Mouse (Mus musculus): ENCODE data around the gene Prkca. TPM values are rescaled to one million over a fixed set of nuclear protein-coding genes. Genes with fewer than 3 reads are reported as not detected.

Prkca gene
- polyA plus RNA-seq, 1 experiment from 2014 or later = 5.4 TPM

GRCm38 (mm10) chr11:107992500-107992899, 351.2 kb downstream of the Prkca start:
- H3K9me3 ChIP-seq = no peaks in the 10 kb centered on the region
- no peak overlapping the region for H3K4me2 ChIP-seq (replicated peaks)
- H3K9ac ChIP-seq (replicated peaks) = 0 out of 2 replicates have a peak overlapping the region, but pooled peaks have one; percentile 6
- no peaks in the 10 kb centered on the region for H3K36me3 ChIP-seq
- peaks cover 7% of the 10 kb centered on the region; the same call in 1 of the 2 replicates for H3K27me3 ChIP-seq
- ATAC-seq (ENCODE audit: low FRiP score, low read depth) = no peak
- H3K27ac ChIP-seq (replicated peaks) = peak overlapping the region; percentile 25; the same call in 1 of the 2 replicates
- WGBS = 55% methylated on average over 11 of the region's 11 CpGs
- no peak overlapping the region for H3K4me3 ChIP-seq
- H3K4me1 ChIP-seq = peaks cover 5% of the 10 kb centered on the region; the same call in 1 of the 2 replicates

GRCm38 (mm10) chr11:107991990-107992389, 351.7 kb downstream of the Prkca start:
- Histone ChIP-seq H3K4me1 (peaks cover 5% of the 10 kb centered on the region; the same call in 1 of the 2 replicates), H3K4me3 (no peak overlapping the region), H3K36me3 (no peaks in the 10 kb centered on the region), H3K9me3 (no peaks in the 10 kb centered on the region), H3K27me3 (peaks cover 7% of the 10 kb centered on the region; the same call in 1 of the 2 replicates), H3K27ac (replicated peaks) (peak overlapping the region; percentile 25; the same call in 1 of the 2 replicates), H3K4me2 (replicated peaks) (no peak overlapping the region), H3K9ac (replicated peaks) (0 out of 2 replicates have a peak overlapping the region, but pooled peaks have one; percentile 6)
- 73% methylated on average over 7 of the region's 7 CpGs for WGBS
- ATAC-seq (ENCODE audit: low FRiP score, low read depth) = no peak

- Histone ChIP-seq H3K9me3 (no peaks in the 10 kb centered on the region), H3K9ac (replicated peaks) (no peak overlapping the region), H3K36me3 (no peaks in the 10 kb centered on the region), H3K4me3 (no peak overlapping the region), H3K4me2 (replicated peaks) (no peak overlapping the region), H3K4me1 (peaks cover 5% of the 10 kb centered on the region; the same call in 1 of the 2 replicates), H3K27ac (replicated peaks) (no peak overlapping the region), H3K27me3 (peaks cover 7% of the 10 kb centered on the region; the same call in 1 of the 2 replicates)
- WGBS = 81% methylated on average over 6 of the region's 6 CpGs
- ATAC-seq (ENCODE audit: low FRiP score, low read depth) = no peak
Observed at GRCm38 (mm10) chr11:107989241-107989640, 354.5 kb downstream of the Prkca start.

GRCm38 (mm10) chr11:107985941-107986340, 357.8 kb downstream of the Prkca start:
- H3K4me1 ChIP-seq = peaks cover 2% of the 10 kb centered on the region; the same call in 1 of the 2 replicates
- no peak overlapping the region for H3K27ac ChIP-seq (replicated peaks)
- no peak overlapping the region for H3K4me2 ChIP-seq (replicated peaks)
- WGBS = 91% methylated on average over 3 of the region's 3 CpGs
- no peaks in the 10 kb centered on the region for H3K36me3 ChIP-seq
- H3K27me3 ChIP-seq = peaks cover 15% of the 10 kb centered on the region
- H3K9me3 ChIP-seq = no peaks in the 10 kb centered on the region
- no peak overlapping the region for H3K9ac ChIP-seq (replicated peaks)
- H3K4me3 ChIP-seq = no peak overlapping the region
- ATAC-seq (ENCODE audit: low FRiP score, low read depth) = no peak

GRCm38 (mm10) chr11:107983883-107984282, 359.8 kb downstream of the Prkca start:
- no peaks in the 10 kb centered on the region for H3K36me3 ChIP-seq
- 90% methylated on average over 12 of the region's 12 CpGs for WGBS
- H3K9me3 ChIP-seq = no peaks in the 10 kb centered on the region
- H3K4me3 ChIP-seq = no peak overlapping the region
- ATAC-seq (ENCODE audit: low FRiP score, low read depth) = no peak
- no peak overlapping the region for H3K27ac ChIP-seq (replicated peaks)
- H3K4me2 ChIP-seq (replicated peaks) = no peak overlapping the region
- H3K9ac ChIP-seq (replicated peaks) = no peak overlapping the region
- H3K27me3 ChIP-seq = peaks cover 22% of the 10 kb centered on the region
- H3K4me1 ChIP-seq = peaks cover 18% of the 10 kb centered on the region

- Histone ChIP-seq H3K36me3 (no peaks in the 10 kb centered on the region), H3K27ac (replicated peaks) (no peak overlapping the region), H3K27me3 (peaks cover 22% of the 10 kb centered on the region), H3K4me2 (replicated peaks) (no peak overlapping the region), H3K9ac (replicated peaks) (no peak overlapping the region), H3K9me3 (no peaks in the 10 kb centered on the region), H3K4me3 (no peak overlapping the region), H3K4me1 (peaks cover 20% of the 10 kb centered on the region)
- no peak for ATAC-seq (ENCODE audit: low FRiP score, low read depth)
- WGBS = 60% methylated on average over 5 of the region's 5 CpGs
Observed at GRCm38 (mm10) chr11:107983224-107983623, 360.5 kb downstream of the Prkca start.

GRCm38 (mm10) chr11:107982225-107982896, 361.4 kb downstream of the Prkca start:
- Histone ChIP-seq H3K27me3 (peaks cover 22% of the 10 kb centered on the region), H3K9me3 (no peaks in the 10 kb centered on the region), H3K4me3 (no peak overlapping the region), H3K9ac (replicated peaks) (no peak overlapping the region), H3K4me1 (peaks cover 20% of the 10 kb centered on the region), H3K4me2 (replicated peaks) (no peak overlapping the region), H3K27ac (replicated peaks) (no peak overlapping the region), H3K36me3 (no peaks in the 10 kb centered on the region)
- WGBS = 22% methylated on average over 16 of the region's 16 CpGs
- ATAC-seq (ENCODE audit: low FRiP score, low read depth) = peak; percentile 62; the same call in 1 of the 2 replicates

- Histone ChIP-seq H3K9me3 (no peaks in the 10 kb centered on the region), H3K27me3 (peaks cover 26% of the 10 kb centered on the region), H3K4me2 (replicated peaks) (peak overlapping the region; percentile 41), H3K9ac (replicated peaks) (no peak overlapping the region), H3K4me3 (no peak overlapping the region), H3K4me1 (peaks cover 18% of the 10 kb centered on the region), H3K27ac (replicated peaks) (peak overlapping the region; percentile 27), H3K36me3 (no peaks in the 10 kb centered on the region)
- peak; percentile 78 for ATAC-seq (ENCODE audit: low FRiP score, low read depth)
- WGBS = 15% methylated on average over 22 of the region's 22 CpGs
Observed at GRCm38 (mm10) chr11:107979497-107980174, 364.1 kb downstream of the Prkca start.

- no peak for ATAC-seq (ENCODE audit: low FRiP score, low read depth)
- Histone ChIP-seq H3K4me1 (peaks cover 27% of the 10 kb centered on the region), H3K4me3 (no peak overlapping the region), H3K9me3 (no peaks in the 10 kb centered on the region), H3K27ac (replicated peaks) (0 out of 2 replicates have a peak overlapping the region, but pooled peaks have one; percentile 36), H3K9ac (replicated peaks) (no peak overlapping the region), H3K27me3 (no peaks in the 10 kb centered on the region), H3K4me2 (replicated peaks) (no peak overlapping the region), H3K36me3 (no peaks in the 10 kb centered on the region)
- WGBS = 26% methylated on average over 10 of the region's 10 CpGs
Observed at GRCm38 (mm10) chr11:107969943-107970342, 373.8 kb downstream of the Prkca start.

- WGBS = 74% methylated on average over 13 of the region's 13 CpGs
- no peaks in the 10 kb centered on the region for H3K9me3 ChIP-seq
Observed at GRCm38 (mm10) chr11:107968147-107968546, 375.6 kb downstream of the Prkca start.

GRCm38 (mm10) chr11:107966229-107966628, 377.5 kb downstream of the Prkca start:
- Histone ChIP-seq H3K36me3 (no peaks in the 10 kb centered on the region), H3K4me1 (peaks cover 27% of the 10 kb centered on the region), H3K9me3 (no peaks in the 10 kb centered on the region), H3K4me3 (no peak overlapping the region), H3K27ac (replicated peaks) (no peak overlapping the region), H3K27me3 (no peaks in the 10 kb centered on the region), H3K9ac (replicated peaks) (no peak overlapping the region), H3K4me2 (replicated peaks) (no peak overlapping the region)
- WGBS = 90% methylated on average over 4 of the region's 4 CpGs
- ATAC-seq (ENCODE audit: low FRiP score, low read depth) = no peak

More at GRCm38 (mm10) chr11:107968147-107968546, 375.6 kb downstream of the Prkca start:
- no peak for ATAC-seq (ENCODE audit: low FRiP score, low read depth)
- Histone ChIP-seq H3K4me2 (replicated peaks) (no peak overlapping the region), H3K36me3 (no peaks in the 10 kb centered on the region), H3K4me3 (no peak overlapping the region), H3K27me3 (no peaks in the 10 kb centered on the region), H3K4me1 (peaks cover 27% of the 10 kb centered on the region), H3K9ac (replicated peaks) (no peak overlapping the region), H3K27ac (replicated peaks) (no peak overlapping the region)

GRCm38 (mm10) chr11:107965449-107965848, 378.3 kb downstream of the Prkca start:
- no peaks in the 10 kb centered on the region for H3K9me3 ChIP-seq
- no peak for ATAC-seq (ENCODE audit: low FRiP score, low read depth)
- 86% methylated on average over 7 of the region's 7 CpGs for WGBS
- H3K4me3 ChIP-seq = no peak overlapping the region
- H3K27me3 ChIP-seq = no peaks in the 10 kb centered on the region
- no peak overlapping the region for H3K9ac ChIP-seq (replicated peaks)
- no peak overlapping the region for H3K4me2 ChIP-seq (replicated peaks)
- no peaks in the 10 kb centered on the region for H3K36me3 ChIP-seq
- no peak overlapping the region for H3K27ac ChIP-seq (replicated peaks)
- H3K4me1 ChIP-seq = peaks cover 22% of the 10 kb centered on the region
